Mouse (Mus musculus): ENCODE data around the gene Krt39. TPM values are rescaled to one million over a fixed set of nuclear protein-coding genes. Genes with fewer than 3 reads are reported as not detected.

The Krt39 gene
- total RNA-seq, 2 experiments from 2014 or later: not detected

- no peak overlapping the region for H3K27ac ChIP-seq
- TF ChIP-seq CTCF (IDR thresholded peaks at IDR 0.05): no peak
- no peak for DNase-seq (ENCODE audit: extremely low spot score in 1 of 2, low spot score in 2 of 2)
- intact Hi-C loops (cut with DNase I): no loop called here
- no peak overlapping the region for H3K4me3 ChIP-seq
Measured at GRCm38 (mm10) chr11:99500095-99500805, 20.9 kb downstream of the Krt39 start.

DNA sequence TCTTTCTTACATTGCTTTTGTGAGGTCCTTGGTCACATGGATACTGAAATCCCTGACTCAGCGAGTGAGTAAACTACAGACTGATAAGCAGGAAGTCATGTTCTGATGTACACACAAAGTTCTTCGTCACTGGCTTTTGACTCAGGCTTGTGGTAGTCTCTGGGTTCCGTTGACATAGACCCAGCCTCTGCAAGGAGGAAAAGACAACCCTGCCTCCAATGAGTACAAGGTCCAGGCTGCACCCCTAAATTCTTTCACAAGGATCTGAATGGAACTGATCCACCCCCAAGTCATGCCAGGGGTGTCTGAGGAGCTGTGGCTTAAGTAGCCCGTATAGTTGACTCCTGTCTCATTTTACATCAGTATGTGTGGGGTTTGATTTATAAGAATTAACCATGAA is 24.7 kb downstream of the Krt39 start:
- no peak for DNase-seq (ENCODE audit: extremely low spot score in 1 of 2, low spot score in 2 of 2)
- H3K27ac ChIP-seq: no peak overlapping the region
- no peak for TF ChIP-seq CTCF (IDR thresholded peaks at IDR 0.05)
- H3K4me3 ChIP-seq: no peak overlapping the region
- intact Hi-C loops (cut with DNase I): no loop called here

DNA sequence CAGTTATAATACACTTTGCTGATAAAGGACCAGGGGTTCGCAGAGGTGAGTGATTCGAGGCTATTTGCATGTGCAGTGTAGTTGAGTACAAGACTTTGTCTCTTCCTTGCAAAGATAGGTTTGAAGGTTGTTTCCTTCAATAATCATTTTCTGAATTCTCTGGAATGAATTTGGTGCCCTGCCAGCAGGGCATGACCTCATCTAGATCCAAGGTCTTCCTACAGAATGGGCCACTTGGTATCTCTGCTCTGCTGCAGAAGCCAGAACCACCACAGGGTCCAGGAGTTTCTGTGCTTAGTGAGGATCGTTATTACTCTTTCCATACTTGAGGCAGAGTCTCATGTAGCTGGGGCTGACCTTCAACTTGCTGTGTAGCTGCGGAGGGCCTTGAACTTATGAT is 26.4 kb downstream of the Krt39 start:
- no peak for TF ChIP-seq CTCF (IDR thresholded peaks at IDR 0.05)
- DNase-seq (ENCODE audit: extremely low spot score in 1 of 2, low spot score in 2 of 2): no peak
- no peak overlapping the region for H3K4me3 ChIP-seq
- intact Hi-C loops (cut with DNase I): no loop called here
- H3K27ac ChIP-seq: no peak overlapping the region

DNA sequence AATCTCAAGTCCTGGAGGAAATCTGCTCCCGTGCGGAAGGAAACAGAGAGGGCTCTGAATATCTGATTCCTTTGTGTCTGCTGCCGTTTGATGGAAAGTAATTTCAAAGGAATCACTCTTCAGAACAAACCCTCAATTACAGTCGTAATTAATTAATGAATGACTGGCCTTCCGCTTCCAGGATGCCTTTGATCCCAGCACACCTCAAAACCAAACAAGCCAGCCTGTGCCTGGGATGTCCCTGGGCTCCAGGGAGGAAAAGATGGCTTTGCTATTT is 27.6 kb downstream of the Krt39 start:
- no peak for DNase-seq (ENCODE audit: extremely low spot score in 1 of 2, low spot score in 2 of 2)
- intact Hi-C loops (cut with DNase I): no loop called here
- TF ChIP-seq CTCF (IDR thresholded peaks at IDR 0.05): no peak
- H3K4me3 ChIP-seq: no peak overlapping the region
- H3K27ac ChIP-seq: no peak overlapping the region

- intact Hi-C loops (cut with DNase I): no loop called here
- no peak within 1 kb of the TSS for H3K4me3 ChIP-seq
- no peak for DNase-seq (ENCODE audit: extremely low spot score in 1 of 2, low spot score in 2 of 2)
- TF ChIP-seq CTCF (IDR thresholded peaks at IDR 0.05): no peak
- no peak within 1 kb of the TSS for H3K27ac ChIP-seq
Measured at GRCm38 (mm10) chr11:99492733-99493573, 28.2 kb downstream of the Krt39 start, which contains the start of gene Krt23. Gene Krt23, minus strand, starts transcription at chr11:99493137.

GRCm38 (mm10) chr11:99491040-99491439 is 30.1 kb downstream of the Krt39 start:
- Histone ChIP-seq H3K4me3 (no peak overlapping the region), H3K27ac (no peak overlapping the region)
- intact Hi-C loops (cut with DNase I): no loop called here
- DNase-seq (ENCODE audit: extremely low spot score in 1 of 2, low spot score in 2 of 2): no peak
- no peak for TF ChIP-seq CTCF (IDR thresholded peaks at IDR 0.05)

GRCm38 (mm10) chr11:99490624-99491023 is 30.5 kb downstream of the Krt39 start:
- no peak overlapping the region for H3K27ac ChIP-seq
- intact Hi-C loops (cut with DNase I): no loop called here
- no peak for TF ChIP-seq CTCF (IDR thresholded peaks at IDR 0.05)
- DNase-seq (ENCODE audit: extremely low spot score in 1 of 2, low spot score in 2 of 2): no peak
- no peak overlapping the region for H3K4me3 ChIP-seq

GRCm38 (mm10) chr11:99489233-99489632 is 31.9 kb downstream of the Krt39 start:
- intact Hi-C loops (cut with DNase I): no loop called here
- no peak for DNase-seq (ENCODE audit: extremely low spot score in 1 of 2, low spot score in 2 of 2)
- TF ChIP-seq CTCF (IDR thresholded peaks at IDR 0.05): no peak
- Histone ChIP-seq H3K27ac (no peak overlapping the region), H3K4me3 (no peak overlapping the region)

DNA sequence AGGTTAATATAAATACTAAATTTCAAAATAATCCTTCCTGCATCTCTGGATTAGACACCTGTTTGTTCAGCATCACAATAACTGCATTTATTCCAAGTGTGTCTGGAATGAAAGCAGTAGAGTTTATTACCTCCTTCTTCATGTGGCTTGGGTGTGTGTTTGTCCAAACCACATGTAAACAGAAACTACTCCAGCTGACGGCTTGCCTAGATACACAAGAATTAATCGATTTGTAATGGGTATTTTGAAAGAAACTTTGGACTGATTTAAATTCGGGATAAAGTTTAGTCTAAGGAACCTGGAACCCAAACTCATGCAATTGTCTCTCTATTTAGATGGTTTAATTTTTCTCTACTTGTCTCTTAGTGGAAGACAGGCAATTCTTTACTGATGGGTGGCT is 46.2 kb downstream of the Krt39 start:
- intact Hi-C loops (cut with DNase I): no loop called here
- Histone ChIP-seq H3K4me3 (no peak overlapping the region), H3K27ac (no peak overlapping the region)
- no peak for DNase-seq (ENCODE audit: extremely low spot score in 1 of 2, low spot score in 2 of 2)
- no peak for TF ChIP-seq CTCF (IDR thresholded peaks at IDR 0.05)

DNA sequence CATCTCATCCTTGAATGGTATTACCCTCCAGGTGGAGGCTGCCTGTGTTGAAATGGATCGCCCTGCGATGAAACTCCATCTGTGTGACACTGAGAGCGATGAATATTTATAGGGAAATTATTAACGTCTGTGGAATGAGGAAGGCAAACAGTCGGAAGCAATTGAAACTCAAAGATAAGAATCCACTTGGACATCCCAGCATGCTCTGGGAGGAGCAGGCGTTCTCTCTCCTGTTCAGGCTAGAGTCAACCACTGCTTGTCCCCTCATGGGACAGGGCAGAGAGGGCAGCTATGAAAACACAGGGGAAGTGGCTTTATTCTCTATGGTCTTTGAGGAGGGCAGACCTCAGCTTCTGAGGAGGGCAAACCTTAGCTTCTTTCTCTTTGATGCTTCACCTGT is 47.7 kb downstream of the Krt39 start:
- no peak for DNase-seq (ENCODE audit: extremely low spot score in 1 of 2, low spot score in 2 of 2)
- no peak for TF ChIP-seq CTCF (IDR thresholded peaks at IDR 0.05)
- no peak overlapping the region for H3K27ac ChIP-seq
- no peak overlapping the region for H3K4me3 ChIP-seq
- intact Hi-C loops (cut with DNase I): no loop called here

DNA sequence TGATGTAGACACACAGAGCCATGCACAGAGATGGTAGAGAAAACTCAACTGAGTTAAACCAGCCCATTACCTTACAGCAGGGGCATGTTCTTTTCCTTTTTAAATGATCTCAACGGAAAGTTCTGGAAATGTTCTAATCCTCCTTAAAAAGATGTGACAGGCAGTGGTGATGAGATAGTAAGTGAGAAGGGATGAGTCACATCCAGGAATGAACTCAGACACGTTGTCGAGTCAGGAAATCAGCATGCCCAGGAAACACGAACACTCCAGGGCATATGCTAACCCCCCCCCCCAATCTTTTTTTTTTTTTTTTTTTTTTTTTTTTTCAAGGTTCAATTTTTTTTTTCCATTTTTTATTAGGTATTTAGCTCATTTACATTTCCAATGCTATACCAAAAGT is 48.7 kb downstream of the Krt39 start:
- no peak for TF ChIP-seq CTCF (IDR thresholded peaks at IDR 0.05)
- no peak for DNase-seq (ENCODE audit: extremely low spot score in 1 of 2, low spot score in 2 of 2)
- Histone ChIP-seq H3K27ac (no peak overlapping the region), H3K4me3 (no peak overlapping the region)
- intact Hi-C loops (cut with DNase I): no loop called here

DNA sequence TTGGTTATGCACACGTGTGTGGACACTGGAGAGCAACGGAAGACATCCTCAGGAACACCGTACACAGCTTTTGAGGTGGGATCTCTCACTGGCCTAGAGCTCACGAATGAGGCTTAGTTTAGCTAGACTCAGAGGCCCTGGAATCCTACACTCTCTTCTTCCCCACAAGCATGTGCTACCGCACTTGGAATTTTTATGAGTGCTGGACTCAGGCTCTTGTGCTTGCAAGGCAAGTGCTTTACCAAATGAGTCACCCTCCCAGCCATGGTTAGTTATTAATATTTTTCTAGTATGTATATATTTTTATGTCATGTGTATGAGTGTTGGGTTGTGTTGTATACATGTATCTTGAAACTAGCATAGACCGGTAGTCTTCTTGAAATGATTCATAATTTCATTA is 49.2 kb downstream of the Krt39 start:
- no peak overlapping the region for H3K27ac ChIP-seq
- no peak overlapping the region for H3K4me3 ChIP-seq
- DNase-seq (ENCODE audit: extremely low spot score in 1 of 2, low spot score in 2 of 2): no peak
- no peak for TF ChIP-seq CTCF (IDR thresholded peaks at IDR 0.05)
- intact Hi-C loops (cut with DNase I): no loop called here

DNA sequence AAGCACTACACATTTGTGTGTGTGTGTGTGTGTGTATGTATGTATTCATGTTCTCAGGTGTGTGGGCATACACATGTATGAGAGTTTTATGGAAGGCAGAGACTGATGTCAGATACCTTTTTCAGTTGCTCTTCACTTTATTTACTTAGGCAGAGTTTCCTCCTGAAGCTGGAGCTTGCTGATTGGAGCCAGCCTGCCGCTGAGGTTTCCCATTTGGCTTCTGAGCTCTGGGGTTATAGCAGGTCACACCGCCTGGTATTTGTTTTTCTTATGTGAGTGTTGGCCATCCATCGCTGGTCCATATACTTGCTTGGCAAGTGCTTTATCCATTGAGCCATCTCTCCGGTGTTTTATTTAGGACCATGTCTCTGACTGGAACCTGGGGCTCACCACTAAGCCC is 51.9 kb downstream of the Krt39 start:
- H3K4me3 ChIP-seq: no peak overlapping the region
- no peak for DNase-seq (ENCODE audit: extremely low spot score in 1 of 2, low spot score in 2 of 2)
- intact Hi-C loops (cut with DNase I): loop anchor here (5.0 kb wide), 2 partner anchors 163 to 178 kb away; no protein-coding TSS in a partner anchor
- TF ChIP-seq CTCF (IDR thresholded peaks at IDR 0.05): no peak
- no peak overlapping the region for H3K27ac ChIP-seq

Measured in left cerebral cortex, adult 2 months (tissue).